ENCODE assay signal across 12 mouse cellular contexts in genomic region chr3:79023735-79024328, GRCm38 (mm10).
DNase-seq lines count a peak whose midpoint lies in the region; ATAC-seq lines count a peak whose summit lies in the region.
"Had no signal": no experiment of that assay in that cellular context is flagged by ENCODE, and none has a peak within 500 bp of the region (broad histone marks: within the 10 kb centered on the region; RNA-seq: fewer than 3 reads in every experiment).

No protein-coding gene starts in this region.

- H3K36me3 ChIP-seq in heart, embryonic 10.5 days, result no peaks in the 10 kb centered on the region
- no peaks in the 10 kb centered on the region for H3K36me3 ChIP-seq in heart, embryonic 11.5 days (ENCODE audit: control insufficient read depth, insufficient read depth, low read length)
- H3K36me3 ChIP-seq: kidney, embryonic 15.5 days; neural tube, embryonic 12.5 days had no signal

- H3K27ac ChIP-seq in heart, embryonic 10.5 days, result peak overlapping the region; percentile 31; the same call in 1 of the 2 replicates
- H3K27ac ChIP-seq in heart, embryonic 11.5 days (ENCODE audit: low read depth, low read length), result no peak overlapping the region
- H3K27ac ChIP-seq: kidney, embryonic 15.5 days; neural tube, embryonic 12.5 days had no signal

- 0 out of 2 replicates have a peak, but pooled peaks cover 1% of the 10 kb centered on the region for H3K27me3 ChIP-seq in heart, embryonic 10.5 days (ENCODE audit: insufficient read depth, poor library complexity, severe bottlenecking)
- H3K27me3 ChIP-seq in heart, embryonic 11.5 days (ENCODE audit: control insufficient read depth, insufficient read depth, low read length), result no peaks in the 10 kb centered on the region
- H3K27me3 ChIP-seq: kidney, embryonic 15.5 days; neural tube, embryonic 12.5 days had no signal

- no peak overlapping the region for H3K9ac ChIP-seq in heart, embryonic 11.5 days (ENCODE audit: low read depth, low read length)
- H3K9ac ChIP-seq: kidney, embryonic 15.5 days; neural tube, embryonic 12.5 days had no signal

- ATAC-seq in heart, embryonic 11.5 days (replicated peaks; ENCODE audit: insufficient number of reproducible peaks, low FRiP score, low TSS enrichment), result no peak

- H3K4me1 ChIP-seq in heart, embryonic 10.5 days, result peaks cover 31% of the 10 kb centered on the region
- H3K4me1 ChIP-seq in heart, embryonic 11.5 days (ENCODE audit: control insufficient read depth, insufficient read depth, low read length), result peaks cover 17% of the 10 kb centered on the region
- H3K4me1 ChIP-seq: kidney, embryonic 15.5 days; neural tube, embryonic 12.5 days had no signal

- DNase-seq in heart, embryonic 10.5 days (ENCODE audit: low spot score), result no peak
- DNase-seq in brain, adult 2 months (ENCODE audit: low read depth, low spot score), result peak; percentile 77
- DNase-seq in cerebellum, postnatal 10 days, result peak; percentile 23 to 30
- DNase-seq in layer of hippocampus, postnatal 14 days (ENCODE audit: low spot score in 2 of 2), result peak; percentile 24 to 35
- DNase-seq in adrenal gland, adult 18-20 months (ENCODE audit: low spot score in 2 of 2), result no peak
- DNase-seq in spleen, postnatal 10 days (ENCODE audit: low spot score in 2 of 2), result no peak
- DNase-seq: adrenal gland, postnatal 10 days; gastrocnemius, postnatal 14 days; lung, postnatal 10 days had no signal

- no peak overlapping the region for H3K4me3 ChIP-seq in heart, embryonic 10.5 days
- H3K4me3 ChIP-seq in heart, embryonic 11.5 days (ENCODE audit: low read depth, low read length), result no peak overlapping the region
- H3K4me3 ChIP-seq: kidney, embryonic 15.5 days; neural tube, embryonic 12.5 days had no signal

- no peak overlapping the region for H3K4me2 ChIP-seq in heart, embryonic 11.5 days
- H3K4me2 ChIP-seq: kidney, embryonic 15.5 days; neural tube, embryonic 12.5 days had no signal

- WGBS in heart, embryonic 10.5 days, result 41% methylated on average over 6 of the region's 6 CpGs
- 41% methylated on average over 6 of the region's 6 CpGs for WGBS in heart, embryonic 11.5 days (ENCODE audit: insufficient replicate concordance)

- no peaks in the 10 kb centered on the region for H3K9me3 ChIP-seq in heart, embryonic 10.5 days
- H3K9me3 ChIP-seq in heart, embryonic 11.5 days (replicated peaks; ENCODE audit: control insufficient read depth, low read length), result no peaks in the 10 kb centered on the region
- H3K9me3 ChIP-seq: kidney, embryonic 15.5 days; neural tube, embryonic 12.5 days had no signal

Comparison
In these comparisons a context has a peak if more than half of its experiments do, and no peak if none do; other contexts are left out.
1. DNase-seq: peak in brain, adult 2 months (single experiment), cerebellum, postnatal 10 days (2 of 2) and layer of hippocampus, postnatal 14 days (2 of 2); none in heart, embryonic 10.5 days (single experiment), adrenal gland, adult 18-20 months (0 of 2) and spleen, postnatal 10 days (0 of 2).